Mouse (Mus musculus) gastrocnemius, adult 2 months (tissue): Measurements from ENCODE around the gene Ciao2b. TPM values are rescaled to one million over a fixed set of nuclear protein-coding genes. Genes with fewer than 3 reads are reported as not detected.
"Not testable (repeated sequence)": the region's sequence is repeated elsewhere in the genome, so short reads cannot be mapped to it uniquely, and the experiment has no call there.

Source experiments
- DNase-seq: peaks from one replicate; pipeline ENCODE4 v3.0.0; 2022
- H3K27ac ChIP-seq: fragments of 200-600 bp; 2 replicates; pipeline ENCODE4 v1.8.1; 2022; ENCODE audit warnings: mild to moderate bottlenecking
- H3K4me3 ChIP-seq: fragments of 200-600 bp; 2 replicates; pipeline ENCODE4 v1.8.1; 2022; ENCODE audit warnings: mild to moderate bottlenecking, moderate library complexity
- CTCF ChIP-seq: fragments of 200-600 bp; IDR thresholded peaks from 2 replicates; pipeline ENCODE4 v1.8.1; 2022; ENCODE audit warnings: antibody characterized with exemption, mild to moderate bottlenecking, moderate library complexity
- intact Hi-C: fragments of 180-260 bp; cut with DNase I; formaldehyde crosslinking; loops from one replicate; pipeline ENCODE4 v1.15.1; 2025
- long read RNA-seq, 2 experiments: library from polyadenylated mRNA; stranded (forward); transcript quantifications; one replicate each; pipeline ENCODE4 v2.0.0; 2021
- total RNA-seq, 2 experiments: library from RNA; stranded (reverse); gene quantifications; 2 replicates each; pipeline ENCODE4 v1.2.3; 2021

Gene Ciao2b
- total RNA-seq: 10 to 100 TPM; 33.8 to 42.3 TPM
- long read RNA-seq, experiment 1, transcript Ciao2b-203 (5 exons, 918 nt): major isoform, 30 of 32 reads
- long read RNA-seq, experiment 1, partial matches to known transcripts: 0 of 32 reads
- long read RNA-seq, experiment 1, other reads (novel, unspliced or antisense): 2 of 32 reads
- long read RNA-seq, experiment 2, transcript Ciao2b-203 (5 exons, 918 nt): major isoform, 38 of 38 reads
- long read RNA-seq, experiment 2, partial matches to known transcripts: 0 of 38 reads
- long read RNA-seq, experiment 2, other reads (novel, unspliced or antisense): 0 of 38 reads

- Histone ChIP-seq H3K4me3 (peak within 1 kb of the TSS; percentile 77), H3K27ac (peak within 1 kb of the TSS; percentile 98)
- no peak; the same call in 1 of the 2 replicates for TF ChIP-seq CTCF
- intact Hi-C loops: no loop called here
- DNase-seq: peak; percentile 92
Measured at GRCm38 (mm10) chr8:104641426-104642323, at the start of gene Ciao2b. Gene Ciao2b (minus strand): TSS chr8:104641965.

GRCm38 (mm10) chr8:104688433-104688832 lies 46.7 kb upstream of the Ciao2b start:
- no peak for TF ChIP-seq CTCF
- H3K4me3 ChIP-seq: no peak overlapping the region
- no peak for DNase-seq
- intact Hi-C loops: no loop called here
- no peak overlapping the region for H3K27ac ChIP-seq

- no peak for TF ChIP-seq CTCF
- intact Hi-C loops: loop anchor here (2.0 to 10.0 kb wide), 4 partner anchors 53 to 619 kb away; partner anchors contain the start of gene Nol3
Measured at GRCm38 (mm10) chr8:104655614-104656013, 13.8 kb upstream of the Ciao2b start.

GRCm38 (mm10) chr8:104654984-104655383 lies 13.2 kb upstream of the Ciao2b start:
- DNase-seq: peak; percentile 64
- H3K27ac ChIP-seq: no peak overlapping the region
- intact Hi-C loops: loop anchor here (2.0 to 10.0 kb wide), 4 partner anchors 52 to 620 kb away; partner anchors contain the start of gene Nol3
- peak; percentile 91; the same call in 1 of the 2 replicates for TF ChIP-seq CTCF
- no peak overlapping the region for H3K4me3 ChIP-seq

More at GRCm38 (mm10) chr8:104655614-104656013, 13.8 kb upstream of the Ciao2b start:
- Histone ChIP-seq H3K27ac (no peak overlapping the region), H3K4me3 (no peak overlapping the region)
- DNase-seq: no peak

DNA sequence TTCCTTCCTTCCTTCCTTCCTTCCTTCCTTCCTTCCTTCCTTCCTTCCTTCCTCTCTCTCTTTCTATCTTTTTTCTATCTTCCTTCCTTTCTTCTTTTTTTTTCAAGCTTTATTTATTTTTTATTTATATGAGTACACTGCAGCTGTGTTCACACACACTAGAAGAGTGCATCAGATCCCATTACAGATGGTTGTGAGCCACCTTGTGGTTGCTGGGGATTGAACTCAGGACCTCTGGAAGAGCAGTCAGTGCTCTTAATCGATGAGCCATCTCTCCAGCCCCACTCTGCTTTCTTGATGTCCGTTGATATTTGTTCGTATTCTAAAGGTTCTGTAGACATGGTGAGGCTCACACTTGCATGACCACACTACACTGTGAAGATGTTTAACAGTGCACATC lies 2.4 kb upstream of the Ciao2b start:
- intact Hi-C loops: loop anchor here (1.0 kb wide), 1 partner anchor 42 kb away; no protein-coding TSS in a partner anchor
- not testable (repeated sequence) for H3K4me3 ChIP-seq, H3K27ac ChIP-seq, DNase-seq
- peak; percentile 38 for TF ChIP-seq CTCF

DNA sequence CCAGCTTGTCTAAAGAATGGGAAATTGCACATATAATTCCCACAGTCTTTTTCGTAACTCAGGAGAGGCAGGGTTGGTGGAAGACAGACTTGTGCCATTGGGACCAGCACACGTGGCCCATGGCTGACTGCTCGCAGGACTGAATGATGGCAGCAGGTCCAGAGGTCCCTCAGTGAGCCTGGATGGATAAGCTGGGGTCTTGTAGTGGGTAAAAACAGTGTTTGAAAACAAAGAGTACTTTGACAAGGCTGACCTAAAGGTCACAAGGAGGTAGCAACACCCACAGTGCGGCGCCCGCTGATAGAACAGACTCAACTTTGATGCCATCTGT lies 524 bp upstream of the Ciao2b start:
- intact Hi-C loops: no loop called here
- H3K4me3 ChIP-seq: peak overlapping the region; percentile 77
- no peak for DNase-seq
- TF ChIP-seq CTCF: no peak
- peak overlapping the region; percentile 98 for H3K27ac ChIP-seq

DNA sequence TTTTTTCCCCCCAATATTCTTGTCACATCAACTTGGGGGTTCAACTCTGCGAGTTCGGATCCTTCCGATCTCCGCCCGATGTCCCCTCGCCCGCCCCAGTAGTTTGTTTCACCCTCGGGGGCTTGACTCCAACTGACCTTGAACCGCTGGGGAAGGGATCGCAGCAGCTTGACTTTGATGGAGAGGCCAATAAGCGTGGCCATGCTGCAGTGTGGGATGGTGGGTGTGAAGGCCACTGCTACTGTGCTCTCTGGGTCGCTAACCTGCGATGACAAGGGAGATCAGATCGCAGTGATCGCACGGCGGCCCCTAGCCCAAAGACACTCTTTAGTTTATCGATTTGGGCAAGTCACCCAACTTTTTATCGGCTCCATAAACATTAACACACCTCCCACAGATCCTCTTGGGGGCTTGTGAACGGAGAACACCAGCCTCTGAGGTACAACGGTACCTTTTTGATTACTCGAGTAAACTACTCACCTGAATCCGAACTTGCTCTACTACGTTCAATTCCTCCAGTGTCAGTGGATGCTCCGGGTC lies 864 bp downstream of the Ciao2b start:
- DNase-seq: no peak
- Histone ChIP-seq H3K4me3 (peak overlapping the region; percentile 77), H3K27ac (peak overlapping the region; percentile 98)
- no peak for TF ChIP-seq CTCF
- intact Hi-C loops: no loop called here

DNA sequence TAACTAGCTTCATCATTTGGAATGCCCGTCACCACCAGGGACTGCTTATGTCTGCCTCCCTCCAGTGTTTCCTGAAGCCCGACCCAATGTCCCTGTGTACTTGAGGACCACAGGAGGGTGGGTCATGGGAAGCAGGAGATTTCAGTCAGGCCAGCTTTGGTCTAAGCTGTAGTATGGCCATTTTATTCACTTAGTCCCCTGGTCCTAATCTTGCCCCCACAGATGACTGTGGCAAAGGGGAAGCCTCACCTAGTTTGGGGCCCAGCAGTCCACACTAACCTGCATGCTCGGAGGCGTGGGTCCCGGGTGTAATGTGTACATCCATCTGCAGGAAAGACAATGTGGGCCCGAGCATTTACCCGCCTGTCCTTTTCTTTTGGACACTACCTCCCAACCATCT lies 1.5 kb downstream of the Ciao2b start:
- intact Hi-C loops: no loop called here

DNA sequence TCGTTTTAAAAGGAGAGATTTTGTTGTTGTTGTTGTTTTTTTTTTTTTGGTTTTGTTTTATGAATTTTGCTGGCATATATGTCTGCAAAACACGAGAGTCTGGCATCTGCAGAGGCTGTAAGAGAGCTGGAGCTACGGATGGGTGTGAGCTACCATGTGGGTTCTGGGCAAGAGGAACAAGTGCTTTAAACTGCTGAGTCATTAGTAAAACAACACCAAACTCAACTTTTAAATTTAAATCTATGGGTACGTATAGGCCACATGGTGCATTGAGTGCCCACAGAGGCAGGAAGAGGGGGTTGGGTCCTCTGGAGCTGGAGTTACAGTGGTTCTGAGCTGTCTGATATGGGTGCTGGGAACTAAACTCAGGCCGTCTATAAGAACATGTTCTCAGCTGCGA lies 3.8 kb downstream of the Ciao2b start:
- TF ChIP-seq CTCF: no peak
- no peak for DNase-seq
- H3K4me3 ChIP-seq: no peak overlapping the region
- H3K27ac ChIP-seq: no peak overlapping the region
- intact Hi-C loops: no loop called here

More for the DNA sequence above, 1.5 kb downstream of the Ciao2b start:
- Histone ChIP-seq H3K27ac (no peak overlapping the region), H3K4me3 (peak overlapping the region; percentile 77)
- TF ChIP-seq CTCF: no peak
- no peak for DNase-seq

DNA sequence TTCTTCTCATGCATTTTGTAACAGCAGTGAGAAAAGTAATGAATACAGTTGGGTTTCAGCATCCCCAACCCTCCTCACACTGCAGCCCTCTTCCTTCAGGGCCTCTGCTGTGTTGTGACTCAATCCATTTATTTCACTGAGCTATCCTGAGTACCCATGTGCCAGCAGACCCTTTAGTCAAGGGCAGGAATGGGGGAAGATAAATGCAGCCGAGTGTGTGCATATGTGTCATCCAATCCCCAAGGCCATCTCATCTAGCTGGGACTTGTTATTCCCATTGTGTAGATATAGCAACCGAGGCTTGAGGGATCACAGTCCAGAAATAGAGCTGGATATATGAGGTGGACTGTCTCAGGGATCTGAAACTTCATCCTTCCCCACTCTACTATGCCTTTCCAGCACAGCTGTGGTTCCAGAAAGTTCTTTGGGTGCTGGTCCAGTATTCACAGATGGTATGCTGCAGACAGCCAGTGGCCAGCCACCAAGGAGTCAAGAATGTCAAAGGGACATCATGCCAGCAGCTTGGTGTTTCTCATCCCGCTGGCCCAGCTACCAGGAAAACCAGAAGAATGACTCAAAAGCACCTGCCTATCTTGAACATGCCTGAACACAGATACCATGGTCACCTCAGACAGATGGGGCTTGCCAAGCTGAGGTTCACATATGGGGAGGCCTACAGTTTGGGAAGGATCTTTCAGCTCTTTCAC lies 6.6 kb downstream of the Ciao2b start:
- TF ChIP-seq CTCF: no peak
- DNase-seq: peak; percentile 54
- no peak overlapping the region for H3K4me3 ChIP-seq
- intact Hi-C loops: no loop called here
- peak overlapping the region; percentile 43; the same call in 1 of the 2 replicates for H3K27ac ChIP-seq

GRCm38 (mm10) chr8:104633156-104633744 lies 8.5 kb downstream of the Ciao2b start:
- intact Hi-C loops: no loop called here
- no peak overlapping the region for H3K4me3 ChIP-seq
- peak overlapping the region; percentile 78 for H3K27ac ChIP-seq
- DNase-seq: peak; percentile 64
- no peak for TF ChIP-seq CTCF

GRCm38 (mm10) chr8:104632486-104632885 lies 9.3 kb downstream of the Ciao2b start:
- TF ChIP-seq CTCF: no peak
- intact Hi-C loops: no loop called here
- H3K4me3 ChIP-seq: no peak overlapping the region
- DNase-seq: no peak
- H3K27ac ChIP-seq: peak overlapping the region; percentile 78
